Mouse (Mus musculus): ENCODE results near the gene Gatad2b.
"Not testable (repeated sequence)": the region's sequence is repeated elsewhere in the genome, so short reads cannot be mapped to it uniquely, and the experiment has no call there.

The Gatad2b gene

GRCm38 (mm10) chr3:90265932-90266741 is 26.8 kb upstream of the Gatad2b start:
- DNase-seq (ENCODE audit: low spot score in 2 of 2), result no peak

DNA sequence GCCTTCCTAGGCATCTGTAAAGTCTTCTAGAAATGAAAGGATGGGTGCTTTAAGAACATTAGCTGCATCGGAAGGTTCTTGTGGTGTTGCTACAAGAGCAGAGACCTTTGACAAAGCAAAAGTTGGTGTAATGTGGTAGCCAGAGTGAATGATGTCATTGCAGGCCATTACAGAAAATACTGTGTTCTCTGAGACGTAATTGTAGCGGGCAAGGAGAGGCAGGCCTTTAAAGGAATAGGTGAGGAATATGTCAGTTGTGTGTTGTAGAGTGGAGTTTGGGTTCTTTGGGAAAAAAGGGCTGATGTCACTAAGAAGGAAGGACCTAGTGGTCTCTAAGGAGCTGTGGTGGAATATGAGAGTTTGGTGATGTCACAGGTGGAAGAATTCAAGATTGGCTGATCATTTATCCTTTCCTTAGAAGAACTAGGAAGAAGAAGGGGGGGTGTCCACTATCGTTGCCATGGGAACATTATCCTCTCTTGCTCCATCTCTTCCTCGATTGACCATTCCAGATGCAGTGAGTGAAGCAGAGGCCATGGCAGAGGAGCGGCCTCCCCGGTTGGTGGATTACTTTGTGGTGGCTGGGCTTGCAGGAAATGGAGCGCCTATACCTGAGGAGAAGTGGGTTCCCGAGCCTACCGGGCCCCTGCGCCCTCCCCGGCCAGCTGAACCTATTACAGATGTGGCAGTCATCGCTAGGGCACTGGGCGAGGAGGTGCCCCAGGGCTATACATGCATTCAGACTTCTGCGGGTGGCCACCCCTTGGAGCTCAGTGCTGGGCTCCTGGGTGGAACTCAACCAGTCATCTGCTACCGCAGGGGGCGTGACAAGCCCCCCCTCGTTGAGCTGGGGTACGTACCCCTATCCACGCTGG is 25.8 kb upstream of the Gatad2b start:
- DNase-seq (ENCODE audit: low spot score in 2 of 2), result no peak

GRCm38 (mm10) chr3:90268190-90268589 is 24.8 kb upstream of the Gatad2b start:
- DNase-seq (ENCODE audit: low spot score in 2 of 2), result no peak

DNA sequence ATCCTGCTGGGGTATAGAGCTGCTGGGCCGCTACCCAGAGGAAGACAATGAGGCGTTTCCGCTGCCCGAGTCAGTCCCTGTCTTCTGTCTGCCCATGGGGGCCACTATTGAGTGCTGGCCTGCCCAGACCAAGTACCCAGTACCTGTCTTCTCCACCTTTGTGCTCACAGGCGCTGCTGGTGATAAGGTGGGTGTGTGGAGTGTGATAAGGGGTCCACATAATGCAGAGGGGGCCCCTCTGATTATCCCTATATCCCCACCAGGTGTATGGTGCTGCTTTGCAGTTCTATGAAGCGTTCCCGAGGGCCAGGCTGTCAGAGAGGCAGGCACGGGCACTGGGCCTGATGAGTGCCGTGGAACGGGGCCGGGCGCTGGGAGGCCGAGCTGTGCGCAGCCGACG is 24.0 kb upstream of the Gatad2b start:
- no peak for DNase-seq (ENCODE audit: low spot score in 2 of 2)

DNA sequence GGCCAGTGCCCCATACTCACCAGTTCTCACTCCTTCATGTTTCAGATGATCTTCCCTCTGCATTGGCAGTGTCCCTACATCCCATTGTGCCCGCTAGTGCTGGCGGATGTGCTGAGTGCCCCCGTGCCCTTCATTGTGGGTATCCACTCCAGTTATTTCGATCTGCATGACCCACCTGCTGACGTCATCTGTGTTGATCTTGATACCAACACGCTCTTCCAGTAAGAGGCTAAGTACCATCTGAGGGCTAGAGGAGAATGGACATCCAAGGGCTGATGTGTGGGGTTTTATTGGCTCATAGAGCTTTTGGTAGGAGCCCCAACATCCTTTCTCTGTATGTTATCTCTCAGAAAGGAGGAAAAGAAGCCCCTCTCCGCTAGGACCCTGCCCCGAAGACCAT is 22.2 kb upstream of the Gatad2b start:
- DNase-seq (ENCODE audit: low spot score in 2 of 2), result no peak

DNA sequence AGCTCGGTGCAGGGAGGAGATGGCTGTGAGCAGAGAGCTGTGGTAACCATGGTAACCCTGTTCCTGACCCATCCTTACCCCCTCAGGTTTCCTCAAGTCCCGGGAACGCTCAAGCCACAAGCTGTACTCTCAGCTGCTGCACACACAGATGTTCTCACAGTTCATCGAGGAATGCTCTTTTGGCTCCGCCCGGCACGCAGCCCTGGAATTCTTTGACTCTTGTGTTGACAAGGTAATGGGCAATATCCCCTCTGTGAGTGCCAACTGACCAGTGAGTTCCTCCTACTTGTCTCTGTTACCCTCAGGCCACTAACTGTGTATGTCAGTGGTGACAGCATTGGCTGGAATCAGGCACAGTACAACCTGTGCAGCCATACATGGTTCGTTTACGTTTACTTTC is 20.8 kb upstream of the Gatad2b start:
- DNase-seq (ENCODE audit: low spot score in 2 of 2), result no peak

DNA sequence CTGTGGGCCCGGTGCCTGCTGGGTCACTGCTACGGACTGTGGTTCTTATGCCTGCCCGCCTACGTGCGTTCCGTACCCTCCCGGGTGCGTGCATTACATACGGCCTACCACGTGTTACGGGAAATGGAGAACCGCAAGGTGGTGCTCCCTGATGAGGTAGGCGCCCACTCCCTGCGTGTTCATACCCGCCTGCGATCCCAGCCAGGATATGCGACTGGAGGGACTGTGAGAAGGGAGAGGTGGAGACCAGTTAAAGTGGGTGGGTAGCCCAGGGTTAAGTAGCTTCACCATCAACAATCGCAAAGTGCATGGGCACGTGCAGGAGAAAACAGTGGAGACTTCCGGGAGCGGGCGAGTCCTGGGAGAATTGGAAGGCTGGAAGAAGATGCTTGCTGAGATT is 19.1 kb upstream of the Gatad2b start:
- DNase-seq (ENCODE audit: low spot score in 2 of 2), result no peak

DNA sequence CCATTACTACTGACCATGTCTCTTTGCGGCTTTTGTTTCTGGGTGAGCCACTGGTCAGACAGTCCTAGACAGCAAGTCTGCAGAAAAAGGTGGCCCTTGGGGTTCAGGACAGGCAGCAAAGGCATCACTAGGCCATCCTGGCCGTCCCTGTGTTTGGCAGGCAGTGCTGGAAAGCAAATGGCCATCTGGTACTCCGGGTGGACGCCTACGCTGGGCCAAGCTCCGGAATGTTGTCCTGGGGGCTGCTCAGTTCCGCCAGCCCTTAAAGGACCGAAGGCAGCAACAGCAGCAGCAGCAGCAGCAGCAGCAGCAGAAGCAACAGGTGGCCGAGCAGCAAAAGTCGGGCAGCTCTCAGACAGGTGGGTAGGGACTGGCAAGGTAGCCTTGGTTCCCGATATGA is 17.7 kb upstream of the Gatad2b start:
- DNase-seq (ENCODE audit: low spot score in 2 of 2), result no peak

GRCm38 (mm10) chr3:90276858-90277257 is 16.1 kb upstream of the Gatad2b start:
- DNase-seq (ENCODE audit: low spot score in 2 of 2), result no peak

GRCm38 (mm10) chr3:90277793-90278192 is 15.2 kb upstream of the Gatad2b start:
- DNase-seq (ENCODE audit: low spot score in 2 of 2), result no peak

DNA sequence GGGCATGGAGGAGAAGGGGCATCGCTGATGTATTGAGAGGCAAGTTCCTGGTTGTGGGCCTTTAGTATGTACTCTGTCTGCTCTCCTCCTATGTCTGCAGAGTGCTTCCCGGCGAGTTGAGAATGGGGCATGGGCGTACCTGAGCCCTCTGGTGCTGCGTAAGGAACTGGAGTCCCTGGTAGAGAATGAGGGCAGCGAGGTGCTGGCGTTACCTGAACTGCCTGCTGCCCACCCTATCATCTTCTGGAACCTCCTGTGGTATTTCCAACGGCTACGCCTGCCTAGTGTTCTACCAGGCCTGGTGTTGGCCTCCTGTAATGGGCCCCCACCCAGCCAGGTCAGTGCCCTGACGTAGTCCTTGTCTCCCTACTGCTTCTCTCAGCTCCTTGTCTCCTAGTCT is 14.8 kb upstream of the Gatad2b start:
- no peak for DNase-seq (ENCODE audit: low spot score in 2 of 2)

DNA sequence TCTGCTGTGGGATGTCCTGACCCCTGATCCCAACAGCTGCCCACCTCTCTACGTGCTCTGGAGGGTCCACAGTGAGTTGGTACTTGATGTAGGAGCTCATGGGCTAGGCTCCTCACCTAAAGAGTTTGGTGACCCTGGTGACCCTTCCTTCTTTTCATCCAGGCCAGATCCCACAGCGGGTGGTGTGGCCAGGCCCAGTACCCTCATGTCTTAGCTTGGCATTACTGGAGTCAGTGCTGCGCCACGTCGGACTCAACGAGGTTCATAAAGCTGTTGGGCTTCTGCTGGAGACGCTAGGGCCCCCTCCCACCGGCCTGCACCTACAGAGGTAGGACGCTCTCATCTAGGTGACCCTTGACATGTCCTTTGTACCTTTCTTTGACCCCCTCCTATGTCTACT is 13.8 kb upstream of the Gatad2b start:
- DNase-seq (ENCODE audit: low spot score in 2 of 2), result no peak

DNA sequence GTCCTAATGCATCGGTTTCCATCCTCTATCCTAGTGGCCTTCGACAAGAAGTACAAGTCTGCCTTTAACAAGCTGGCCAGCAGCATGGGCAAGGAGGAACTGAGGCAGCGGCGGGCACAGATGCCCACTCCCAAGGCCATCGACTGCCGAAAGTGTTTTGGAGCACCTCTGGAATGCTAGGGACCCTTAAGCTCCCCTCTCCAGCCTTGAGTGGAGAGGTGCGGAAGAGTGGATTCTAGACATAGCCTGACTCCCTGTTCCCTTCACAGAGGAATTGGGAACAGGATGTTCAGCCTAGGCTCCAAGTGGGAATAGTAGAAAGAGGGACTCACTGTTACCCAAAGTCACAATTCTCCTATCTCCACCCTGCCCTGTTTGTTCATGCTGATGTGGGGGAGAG is 13.2 kb upstream of the Gatad2b start:
- no peak for DNase-seq (ENCODE audit: low spot score in 2 of 2)

- DNase-seq (ENCODE audit: low spot score in 2 of 2), result no peak
These were observed 12.3 kb upstream of the Gatad2b start for GRCm38 (mm10) chr3:90280708-90281107.

GRCm38 (mm10) chr3:90284150-90284549 is 8.8 kb upstream of the Gatad2b start:
- no peak for DNase-seq (ENCODE audit: low spot score in 2 of 2)

DNA sequence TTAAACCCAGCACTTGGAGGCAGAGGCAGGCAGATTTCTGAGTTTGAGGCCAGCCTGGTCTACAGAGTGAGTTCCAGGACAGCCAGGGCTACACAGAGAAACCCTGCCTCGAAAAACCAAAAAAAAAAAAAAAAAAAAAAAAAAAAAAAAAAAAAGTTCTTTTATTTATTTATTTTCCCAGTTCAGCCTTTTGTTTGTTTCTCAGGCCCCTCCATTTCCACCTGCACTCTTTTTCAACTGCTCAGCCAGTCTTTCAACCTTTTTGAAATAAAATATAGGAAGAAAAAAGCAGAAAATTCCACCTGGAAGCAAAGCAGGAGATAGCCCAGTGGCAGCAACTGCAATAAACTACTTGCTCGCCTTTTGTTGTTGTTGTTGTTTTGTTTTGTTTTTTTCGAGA is 3.6 kb upstream of the Gatad2b start:
- DNase-seq (ENCODE audit: low spot score in 2 of 2), result not testable (repeated sequence)

DNA sequence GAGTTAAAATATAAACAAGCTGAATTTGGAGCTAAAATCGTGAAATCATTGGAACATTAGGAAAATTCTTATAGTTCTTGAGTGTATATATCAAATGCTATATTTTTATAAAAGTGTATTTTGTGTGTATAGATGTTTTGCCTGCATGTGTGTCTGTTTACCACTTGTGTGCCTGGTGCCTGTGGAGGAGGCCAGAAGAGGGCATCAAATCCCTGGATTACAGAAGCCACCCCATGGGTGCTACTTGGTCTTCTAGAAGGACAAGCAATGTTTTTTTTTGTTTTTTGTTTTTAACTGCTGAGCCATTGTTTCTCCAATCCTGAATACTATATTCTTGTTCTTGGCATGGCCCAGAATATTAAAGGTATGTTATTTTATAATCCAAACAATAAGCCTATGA is 2.4 kb upstream of the Gatad2b start:
- no peak for DNase-seq (ENCODE audit: low spot score in 2 of 2)

DNA sequence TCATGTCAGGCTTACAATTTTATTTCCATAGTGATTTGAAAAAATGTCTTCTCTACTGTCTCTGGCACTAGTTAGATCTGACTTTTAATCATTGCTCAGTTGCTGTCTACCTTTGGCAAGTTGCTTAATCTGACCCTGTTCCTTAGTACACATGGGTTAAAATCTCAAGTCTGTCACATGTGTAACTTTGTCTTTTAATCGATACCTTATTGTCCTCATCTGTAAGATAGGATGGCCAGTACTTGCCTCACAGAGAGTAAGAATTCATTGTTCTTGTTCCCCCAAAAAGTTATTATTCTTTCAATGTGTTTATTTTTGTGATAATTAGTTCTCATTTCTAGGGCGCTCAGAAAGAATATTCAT is 1.0 kb upstream of the Gatad2b start:
- no peak for DNase-seq (ENCODE audit: low spot score in 2 of 2)

GRCm38 (mm10) chr3:90293352-90294063 is 530 bp downstream of the Gatad2b start:
- peak; percentile 56 to 73 for DNase-seq (ENCODE audit: low spot score in 2 of 2)

DNA sequence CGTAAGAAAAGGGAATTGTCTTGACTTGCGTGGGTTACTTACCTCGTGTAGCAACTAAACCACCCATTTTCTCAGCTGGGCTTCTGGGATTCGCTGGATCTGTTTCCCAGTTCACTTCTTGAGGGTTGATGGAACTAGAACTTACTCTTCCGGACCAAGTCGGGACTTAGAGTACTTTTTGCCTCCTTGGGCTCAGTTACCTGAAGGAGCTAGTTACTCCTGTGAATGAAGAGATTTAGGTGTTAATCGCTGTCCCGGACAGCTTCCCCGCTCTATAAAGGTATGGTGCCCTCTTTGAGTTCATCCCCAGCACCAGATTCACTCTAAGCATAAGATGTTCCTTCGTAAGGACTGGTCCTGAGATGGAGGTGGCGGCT is 1.1 kb downstream of the Gatad2b start:
- no peak for DNase-seq (ENCODE audit: low spot score in 2 of 2)

- no peak for DNase-seq (ENCODE audit: low spot score in 2 of 2)
These were observed 1.7 kb downstream of the Gatad2b start for GRCm38 (mm10) chr3:90294651-90295050.

DNA sequence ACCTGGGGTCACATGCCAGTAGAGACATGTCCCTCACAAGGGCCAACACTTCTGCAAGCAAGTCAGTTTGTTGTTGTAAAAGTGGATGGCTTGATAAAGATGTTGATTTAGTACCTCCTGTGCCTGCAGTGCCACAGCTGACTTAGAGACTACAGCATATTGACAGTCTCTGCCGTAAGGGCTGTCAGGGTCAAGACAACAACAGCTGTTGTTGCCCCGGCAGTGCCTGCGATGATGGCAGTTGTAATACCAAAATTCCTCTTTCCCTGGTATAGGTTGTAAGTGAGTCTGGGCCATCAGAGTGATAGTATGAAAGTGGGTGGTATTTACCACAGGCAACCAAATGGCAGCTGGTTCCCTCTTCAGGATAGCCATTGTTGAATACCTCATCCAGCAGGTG is 12.8 kb downstream of the Gatad2b start:
- DNase-seq (ENCODE audit: low spot score in 2 of 2), result no peak

DNA sequence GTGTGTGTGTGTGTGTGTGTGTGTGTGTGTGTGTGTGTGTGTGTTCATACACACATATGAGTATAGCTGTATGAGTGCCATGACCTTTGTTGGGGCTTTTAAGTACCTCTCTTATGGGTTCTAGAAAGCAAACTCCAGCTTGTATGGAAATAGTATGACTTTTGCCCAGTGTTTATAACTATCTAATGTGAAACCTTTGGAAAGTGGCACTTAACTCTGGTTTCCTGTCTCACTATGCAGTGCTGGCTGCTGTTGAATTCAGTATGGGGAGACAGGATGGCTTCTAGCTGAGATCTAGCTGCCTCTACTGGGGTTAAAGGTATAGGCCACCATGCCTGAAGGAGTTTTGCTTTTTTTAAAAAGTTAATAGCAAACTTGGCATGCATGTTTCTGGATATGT is 16.6 kb downstream of the Gatad2b start:
- no peak for DNase-seq (ENCODE audit: low spot score in 2 of 2)
